Mouse (Mus musculus) right cerebral cortex, postnatal 25 days (tissue): ENCODE results near the gene Zmym6.
A peak's percentile ranks its signal among the peaks of the same experiment; 100 is the strongest.
"Not testable (repeated sequence)": the region's sequence is repeated elsewhere in the genome, so short reads cannot be mapped to it uniquely, and the experiment has no call there.

Experiments used
- DNase-seq: peaks from one replicate; pipeline ENCODE4 v3.0.0; 2022

Zmym6 gene

GRCm38 (mm10) chr4:127076875-127077548 lies at the start of gene Zmym6:
TSS of gene Zmym6 (plus strand) at chr4:127077383.
- peak; percentile 94 for DNase-seq

- no peak for DNase-seq
Measured at GRCm38 (mm10) chr4:127037158-127037557, 40.0 kb upstream of the Zmym6 start.

- no peak for DNase-seq
Measured at GRCm38 (mm10) chr4:127037908-127038827, 39.0 kb upstream of the Zmym6 start.

- no peak for DNase-seq
Measured at GRCm38 (mm10) chr4:127038828-127039349, 38.3 kb upstream of the Zmym6 start.

- DNase-seq = no peak
Measured at GRCm38 (mm10) chr4:127039871-127040483, 37.2 kb upstream of the Zmym6 start.

GRCm38 (mm10) chr4:127043540-127043939 lies 33.6 kb upstream of the Zmym6 start:
- no peak for DNase-seq

GRCm38 (mm10) chr4:127051121-127051520 lies 26.1 kb upstream of the Zmym6 start:
- DNase-seq = no peak

GRCm38 (mm10) chr4:127053071-127053470 lies 24.1 kb upstream of the Zmym6 start:
- no peak for DNase-seq

- no peak for DNase-seq
Measured at GRCm38 (mm10) chr4:127054522-127055198, 22.5 kb upstream of the Zmym6 start.

GRCm38 (mm10) chr4:127060585-127061290 lies 16.4 kb upstream of the Zmym6 start, which contains the start of gene Zmym1:
TSS of gene Zmym1 (minus strand) at chr4:127061152.
- DNase-seq = peak; percentile 89

GRCm38 (mm10) chr4:127064051-127064450 lies 13.1 kb upstream of the Zmym6 start:
- no peak for DNase-seq

- DNase-seq = no peak
Measured at GRCm38 (mm10) chr4:127074915-127075314, 2.3 kb upstream of the Zmym6 start.

- no peak for DNase-seq
Measured at GRCm38 (mm10) chr4:127080806-127081205, 3.6 kb downstream of the Zmym6 start.

GRCm38 (mm10) chr4:127083131-127083530 lies 5.9 kb downstream of the Zmym6 start:
- no peak for DNase-seq

- DNase-seq = no peak
Measured at GRCm38 (mm10) chr4:127085761-127086160, 8.6 kb downstream of the Zmym6 start.

GRCm38 (mm10) chr4:127091188-127091587 lies 14.0 kb downstream of the Zmym6 start:
- DNase-seq = no peak

- no peak for DNase-seq
Measured at GRCm38 (mm10) chr4:127095090-127095489, 17.9 kb downstream of the Zmym6 start.

GRCm38 (mm10) chr4:127099552-127099951 lies 22.4 kb downstream of the Zmym6 start:
- not testable (repeated sequence) for DNase-seq

- DNase-seq = no peak
Measured at GRCm38 (mm10) chr4:127107566-127107965, 30.4 kb downstream of the Zmym6 start.

- no peak for DNase-seq
Measured at GRCm38 (mm10) chr4:127110570-127110969, 33.4 kb downstream of the Zmym6 start.

GRCm38 (mm10) chr4:127123391-127123790 lies 46.2 kb downstream of the Zmym6 start, which contains the start of gene Tmem35b:
TSS of gene Tmem35b (plus strand) at chr4:127123691.
- DNase-seq = no peak

GRCm38 (mm10) chr4:127124331-127124730 lies 47.1 kb downstream of the Zmym6 start:
- DNase-seq = no peak
